8 mouse cellular contexts compared by ENCODE assay signal in the genomic region with DNA sequence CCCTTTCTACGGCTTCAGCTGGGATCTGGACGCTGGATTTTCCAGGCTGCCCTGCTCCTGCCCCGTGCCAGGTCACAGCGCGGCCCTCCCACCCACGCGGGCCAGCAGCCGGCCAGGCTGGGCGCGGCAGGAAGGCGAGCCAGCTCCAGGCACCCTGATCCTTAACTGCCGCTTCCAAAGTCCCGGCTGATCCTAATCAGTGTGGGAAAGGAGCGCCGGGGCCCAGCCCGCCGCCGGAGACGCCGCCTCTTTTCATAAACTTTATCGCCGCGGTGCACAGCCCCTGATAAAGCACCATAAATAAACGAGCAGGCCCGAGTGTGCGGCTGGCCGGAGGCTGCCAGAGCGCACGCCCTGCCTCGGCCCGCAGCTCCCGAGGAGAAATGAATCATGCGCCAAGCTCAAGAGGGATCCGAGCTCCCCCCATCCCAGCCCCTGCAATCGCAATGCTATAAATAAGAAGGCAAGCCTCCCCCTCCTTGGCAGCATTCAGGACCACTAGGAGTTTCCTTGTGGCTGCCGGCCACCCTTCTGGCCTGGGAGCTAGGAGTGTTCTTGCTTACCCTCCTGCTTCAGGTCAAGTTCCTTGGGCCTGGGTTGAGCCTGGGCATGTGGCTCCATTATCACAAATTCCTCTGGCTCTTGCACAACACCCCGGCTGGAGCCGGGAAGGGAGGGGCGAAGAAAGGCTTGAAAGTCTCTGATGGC.
DNase-seq lines count a peak whose midpoint lies in the region; ATAC-seq and TF ChIP-seq lines count a peak whose summit lies in the region.

No protein-coding gene starts in this region.

- no peaks in the 10 kb centered on the region for H3K27me3 ChIP-seq in liver, adult 2 months (ENCODE audit: control insufficient read depth, insufficient read depth, low read length)
- H3K27me3 ChIP-seq in midbrain, postnatal 0 days (ENCODE audit: insufficient read depth, low read length), result 0 out of 2 replicates have a peak, but pooled peaks cover 4% of the 10 kb centered on the region
- no peaks in the 10 kb centered on the region for H3K27me3 ChIP-seq in stomach, embryonic 16.5 days (ENCODE audit: control insufficient read depth, insufficient read depth, low read length)

- peak; percentile 55; the same call in 1 of the 2 replicates for ATAC-seq in midbrain, postnatal 0 days (ENCODE audit: low FRiP score)
- peak; percentile 92 for ATAC-seq in stomach, embryonic 16.5 days (ENCODE audit: insufficient read depth, low FRiP score)

- WGBS in liver, adult 2 months, result under 1% methylated on average over 39 of the region's 39 CpGs
- WGBS in midbrain, postnatal 0 days, result 3% methylated on average over 39 of the region's 39 CpGs
- WGBS in stomach, embryonic 16.5 days, result 2% methylated on average over 39 of the region's 39 CpGs

- no peak for TF ChIP-seq CTCF in liver, adult 2 months (IDR thresholded peaks at IDR 0.05; ENCODE audit: low read depth, low read length)
- no peak for TF ChIP-seq CTCF in midbrain, postnatal 0 days (IDR thresholded peaks at IDR 0.05)

- H3K27ac ChIP-seq in liver, adult 2 months (replicated peaks; ENCODE audit: insufficient read depth, low read depth, low read length), result peak overlapping the region; percentile 46
- H3K27ac ChIP-seq in midbrain, postnatal 0 days (ENCODE audit: low read depth, low read length), result no peak overlapping the region
- H3K27ac ChIP-seq in stomach, embryonic 16.5 days (ENCODE audit: low read length), result peak overlapping the region; percentile 98

- peak; percentile 14 for DNase-seq in layer of hippocampus, adult 11-12 months (ENCODE audit: low spot score)
- no peak for DNase-seq in layer of hippocampus, adult 9-10 months (ENCODE audit: low spot score)
- DNase-seq in embryo, embryonic 9.5 days (ENCODE audit: extremely low spot score), result peak; percentile 74
- DNase-seq in heart, adult 11 months, result peak; percentile 99
- DNase-seq in kidney, adult 18-20 months, result peak; percentile 88
- peak; percentile 76 for DNase-seq in liver, adult 2 months (ENCODE audit: extremely low read depth, low read depth, low spot score)
- peak; percentile 46 for DNase-seq in midbrain, postnatal 0 days (ENCODE audit: low spot score)

- peak overlapping the region; percentile 48 for H3K4me3 ChIP-seq in liver, adult 2 months (ENCODE audit: insufficient read depth, low read depth, low read length)
- peak overlapping the region; percentile 35 for H3K4me3 ChIP-seq in midbrain, postnatal 0 days (ENCODE audit: low read depth, low read length)
- H3K4me3 ChIP-seq in stomach, embryonic 16.5 days (replicated peaks; ENCODE audit: low read length), result peak overlapping the region; percentile 38

- no peaks in the 10 kb centered on the region for H3K79me2 ChIP-seq in liver, adult 2 months (ENCODE audit: control insufficient read depth, insufficient read depth, low read length)

- no peaks in the 10 kb centered on the region for H3K36me3 ChIP-seq in liver, adult 2 months (ENCODE audit: control insufficient read depth, insufficient read depth, low read length)
- no peaks in the 10 kb centered on the region for H3K36me3 ChIP-seq in midbrain, postnatal 0 days (ENCODE audit: insufficient read depth, low read length)
- no peaks in the 10 kb centered on the region for H3K36me3 ChIP-seq in stomach, embryonic 16.5 days (ENCODE audit: control insufficient read depth, insufficient read depth, low read length)

- peak overlapping the region; percentile 46 for H3K9ac ChIP-seq in liver, adult 2 months (ENCODE audit: low read depth, low read length)
- H3K9ac ChIP-seq in midbrain, postnatal 0 days (replicated peaks; ENCODE audit: low read length, poor library complexity, severe bottlenecking), result 0 out of 2 replicates have a peak overlapping the region, but pooled peaks have one; percentile 42
- H3K9ac ChIP-seq in stomach, embryonic 16.5 days (ENCODE audit: low read length), result peak overlapping the region; percentile 73

- peak overlapping the region; percentile 80 for H3K4me2 ChIP-seq in midbrain, postnatal 0 days (ENCODE audit: low read depth, low read length, poor library complexity, severe bottlenecking)
- H3K4me2 ChIP-seq in stomach, embryonic 16.5 days (ENCODE audit: low read depth, low read length), result peak overlapping the region; percentile 64

- no peak for TF ChIP-seq POLR2A in liver, adult 2 months (IDR thresholded peaks at IDR 0.05; ENCODE audit: extremely low read depth, insufficient read depth, low read length)

- H3K4me1 ChIP-seq in liver, adult 2 months (ENCODE audit: control insufficient read depth, insufficient read depth, low read length), result peaks cover 16% of the 10 kb centered on the region
- peaks cover 6% of the 10 kb centered on the region; the same call in 1 of the 2 replicates for H3K4me1 ChIP-seq in midbrain, postnatal 0 days (ENCODE audit: insufficient read depth, low read length)
- peaks cover 28% of the 10 kb centered on the region for H3K4me1 ChIP-seq in stomach, embryonic 16.5 days (ENCODE audit: control insufficient read depth, insufficient read depth, low read length)

- H3K9me3 ChIP-seq in midbrain, postnatal 0 days (ENCODE audit: low read length), result no peaks in the 10 kb centered on the region
- no peaks in the 10 kb centered on the region for H3K9me3 ChIP-seq in stomach, embryonic 16.5 days (replicated peaks; ENCODE audit: control insufficient read depth, low read length)
